Mouse (Mus musculus) neutrophil, adult 59 days (primary cell): ENCODE results near the gene Vmn1r183. TPM values are rescaled to one million over a fixed set of nuclear protein-coding genes. Genes with fewer than 3 reads are reported as not detected.

ENCODE experiments used
- total RNA-seq, 2 experiments: library from RNA; stranded (reverse); gene quantifications; 1 replicate in 1 of 2; 2 replicates in 1 of 2; pipeline ENCODE4 v1.2.4; 2023

Gene Vmn1r183
- not detected for total RNA-seq

DNA sequence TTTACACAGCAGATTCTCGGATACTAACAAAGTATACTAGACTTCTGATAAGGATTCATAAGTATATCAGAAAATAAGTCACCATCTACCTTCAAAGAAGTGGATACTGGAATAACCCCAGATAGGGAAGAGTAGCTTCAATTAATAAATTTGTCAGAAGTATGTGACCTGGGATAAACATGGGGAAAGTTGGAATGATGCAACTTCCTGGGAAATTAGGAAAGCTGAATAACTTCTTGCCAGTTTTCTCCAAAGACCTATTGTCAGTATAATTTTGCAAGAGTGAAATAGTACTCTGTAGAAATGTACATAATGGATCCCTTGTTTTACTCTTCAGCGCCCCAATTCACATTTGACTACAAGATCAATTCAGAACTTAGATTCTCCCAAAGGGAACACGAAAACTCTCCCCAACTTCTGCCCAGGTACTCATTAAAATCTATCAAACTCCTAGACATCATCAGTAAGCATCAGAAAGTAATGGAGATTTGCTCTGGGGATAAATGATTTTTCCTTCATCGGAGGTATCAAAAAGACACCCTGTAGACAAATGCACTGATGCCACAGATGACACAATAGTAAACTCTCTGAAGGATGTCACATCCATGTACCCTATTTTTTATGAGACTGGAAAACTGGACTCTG lies at the start of gene Vmn1r183:
Gene Vmn1r183 (plus strand): TSS at position 595 of the 645 bp plus-strand sequence.

GRCm38 (mm10) chr7:24081634-24082431 lies 28.8 kb downstream of the Vmn1r183 start, which contains the start of gene Zfp180:
TSS of gene Zfp180 (plus strand) at chr7:24081924.

DNA sequence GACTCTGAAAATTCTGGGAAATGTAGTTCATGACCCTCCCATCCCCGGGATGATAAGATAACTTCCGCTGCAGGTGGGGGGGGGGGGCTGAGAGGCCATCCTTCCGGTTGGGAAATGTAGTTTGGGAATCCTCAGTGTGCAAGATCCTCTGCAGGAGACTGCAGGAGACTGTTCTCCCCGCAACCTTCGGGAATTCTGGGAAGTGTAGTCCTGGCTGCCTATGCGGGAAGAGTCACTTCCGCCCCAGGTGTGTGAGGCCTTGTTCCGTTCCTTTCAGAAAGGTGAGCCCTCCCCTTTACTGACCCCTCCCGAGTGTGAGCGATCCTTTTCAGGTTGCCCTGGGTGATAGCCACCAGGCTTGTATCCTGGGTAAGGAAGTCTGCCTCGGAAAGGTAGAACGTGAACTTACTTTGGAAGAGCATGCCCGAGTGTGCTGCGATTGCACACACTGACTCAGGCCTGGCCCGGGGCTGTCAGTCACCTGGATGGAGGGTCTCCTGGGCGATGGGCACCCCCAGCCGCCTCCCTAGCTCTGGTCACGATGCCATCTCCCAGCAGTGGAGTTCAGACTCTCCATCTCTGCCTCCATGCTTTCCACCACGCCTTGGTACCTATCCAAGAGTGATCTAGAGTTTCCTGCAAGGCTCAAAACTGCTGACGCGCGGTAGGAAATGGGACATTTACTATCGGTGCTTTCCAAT lies 59.3 kb downstream of the Vmn1r183 start, which contains the start of gene Zfp112:
Gene Zfp112 (plus strand): TSS at position 159 of the 701 bp plus-strand sequence.

Other genes with a start within 250 kb of the Vmn1r183 start
- not detected for gene Vmn1r175, start 242.6 kb upstream of the Vmn1r183 start, total RNA-seq
- not detected for gene Vmn1r176, start 215.9 kb upstream of the Vmn1r183 start, total RNA-seq
- not detected for gene Vmn1r177, start 186.8 kb upstream of the Vmn1r183 start, total RNA-seq
- not detected for gene Vmn1r178, start 161.2 kb upstream of the Vmn1r183 start, total RNA-seq
- gene Vmn1r179, start 126.3 kb upstream of the Vmn1r183 start, total RNA-seq, result not detected
- not detected for gene Vmn1r180, start 102.6 kb upstream of the Vmn1r183 start, total RNA-seq
- gene Vmn1r181, start 78.6 kb upstream of the Vmn1r183 start, total RNA-seq, result not detected
- gene V1rd19, start 51.6 kb upstream of the Vmn1r183 start, total RNA-seq, result not detected
- gene Zfp180, start 28.7 kb downstream of the Vmn1r183 start, total RNA-seq, result 10 to 100 TPM; 14.4 to 16.3 TPM
- gene Zfp112, start 59.1 kb downstream of the Vmn1r183 start, total RNA-seq, result 1 to 10 TPM; 1.2 to 1.6 TPM
- 1 to 10 TPM; 2.8 to 4.7 TPM for gene Zfp235, start 80.9 kb downstream of the Vmn1r183 start, total RNA-seq
- under 1 TPM; 0.29 to 0.33 TPM for gene Zfp114, start 121.8 kb downstream of the Vmn1r183 start, total RNA-seq
- 1 to 10 TPM; 2.9 to 3.2 TPM for gene Zfp111, start 158.2 kb downstream of the Vmn1r183 start, total RNA-seq
- gene Zfp109, start 184.3 kb downstream of the Vmn1r183 start, total RNA-seq, result 1 to 10 TPM in 1 of 2 experiments, under 1 TPM in 1; 0.62 to 1.2 TPM
- under 1 TPM; 0.29 to 0.33 TPM for gene Zfp108, start 201.5 kb downstream of the Vmn1r183 start, total RNA-seq
- under 1 TPM; 0.15 to 0.44 TPM for gene Zfp93, start 217.2 kb downstream of the Vmn1r183 start, total RNA-seq
- gene Zfp61, start 248.0 kb downstream of the Vmn1r183 start, total RNA-seq, result 1 to 10 TPM; 3.4 to 6.4 TPM